Mouse (Mus musculus) urinary bladder, postnatal 10 days (tissue): ENCODE measurements around the gene Med13.
A peak's percentile ranks its signal among the peaks of the same experiment; 100 is the strongest.
"Not testable (repeated sequence)": the region's sequence is repeated elsewhere in the genome, so short reads cannot be mapped to it uniquely, and the experiment has no call there.

Experiments
- DNase-seq: peaks from one replicate; pipeline ENCODE4 v3.0.0; 2022; ENCODE audit warnings: low spot score

Gene Med13

GRCm38 (mm10) chr11:86380521-86381238, 23.3 kb upstream of the Med13 start:
- DNase-seq = no peak

- DNase-seq = no peak
Observed at GRCm38 (mm10) chr11:86378981-86379380, 21.6 kb upstream of the Med13 start.

GRCm38 (mm10) chr11:86377841-86378240, 20.4 kb upstream of the Med13 start:
- DNase-seq = no peak

DNA sequence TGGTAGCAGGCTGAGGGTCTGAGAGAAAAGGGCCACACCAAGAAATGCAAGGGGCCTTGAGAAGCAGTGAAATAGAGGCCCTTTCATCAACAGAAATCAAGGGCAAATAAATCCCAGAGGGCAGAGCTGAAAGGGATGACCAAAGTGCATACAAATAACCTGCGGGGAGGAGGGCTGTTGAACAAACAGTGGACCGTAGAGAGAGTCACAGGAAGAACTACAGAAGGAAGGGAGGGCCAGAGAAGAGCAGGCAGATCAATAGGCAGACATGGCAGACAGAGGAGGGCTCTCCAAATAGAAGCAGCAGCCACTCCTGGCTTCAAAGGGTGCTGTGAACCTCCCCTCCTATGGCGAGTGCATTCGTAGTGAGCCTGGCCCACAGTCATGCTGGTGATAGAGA, 19.3 kb upstream of the Med13 start:
- no peak for DNase-seq

GRCm38 (mm10) chr11:86375086-86375485, 17.7 kb upstream of the Med13 start:
- DNase-seq = no peak

DNA sequence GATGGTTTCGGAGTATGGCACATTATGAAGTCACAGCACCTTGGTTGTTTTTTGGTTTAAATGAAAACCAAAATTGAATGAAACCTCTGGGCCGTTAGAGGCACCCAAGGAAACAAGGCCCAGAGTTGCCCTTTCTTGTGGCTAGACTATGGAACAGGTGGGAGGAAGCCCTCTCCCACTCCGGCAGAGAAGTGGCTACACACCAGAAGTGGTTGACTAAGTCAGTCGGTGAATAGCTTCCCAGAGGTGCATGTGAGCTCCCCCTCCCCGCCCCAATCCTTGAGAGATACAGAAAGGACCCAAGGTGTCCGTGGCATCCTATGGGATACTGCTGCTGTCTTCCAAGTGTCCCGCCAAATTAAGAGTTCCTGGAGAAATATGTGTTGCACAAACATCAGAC, 13.9 kb upstream of the Med13 start:
- no peak for DNase-seq

- DNase-seq = no peak
Observed at GRCm38 (mm10) chr11:86369860-86370259, 12.5 kb upstream of the Med13 start.

DNA sequence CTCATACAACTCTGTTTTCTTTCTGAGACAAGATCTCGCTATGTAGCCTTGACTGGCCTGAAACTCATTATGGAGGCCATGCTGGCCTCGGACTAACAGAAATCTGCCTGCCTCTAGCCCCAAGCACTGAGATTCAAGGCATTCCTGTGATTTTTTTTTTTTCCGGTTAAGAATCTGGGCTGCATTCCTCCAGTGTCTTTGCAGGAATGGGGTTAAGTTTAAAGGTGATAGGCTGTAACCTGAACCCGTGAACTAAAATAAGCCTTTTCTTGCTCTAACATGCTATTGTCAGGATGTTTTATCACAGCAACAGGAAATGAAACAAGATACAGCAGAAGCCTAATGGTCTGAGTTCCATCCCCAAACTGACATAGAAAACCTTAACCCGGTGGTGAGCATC, 11.6 kb upstream of the Med13 start:
- no peak for DNase-seq

DNA sequence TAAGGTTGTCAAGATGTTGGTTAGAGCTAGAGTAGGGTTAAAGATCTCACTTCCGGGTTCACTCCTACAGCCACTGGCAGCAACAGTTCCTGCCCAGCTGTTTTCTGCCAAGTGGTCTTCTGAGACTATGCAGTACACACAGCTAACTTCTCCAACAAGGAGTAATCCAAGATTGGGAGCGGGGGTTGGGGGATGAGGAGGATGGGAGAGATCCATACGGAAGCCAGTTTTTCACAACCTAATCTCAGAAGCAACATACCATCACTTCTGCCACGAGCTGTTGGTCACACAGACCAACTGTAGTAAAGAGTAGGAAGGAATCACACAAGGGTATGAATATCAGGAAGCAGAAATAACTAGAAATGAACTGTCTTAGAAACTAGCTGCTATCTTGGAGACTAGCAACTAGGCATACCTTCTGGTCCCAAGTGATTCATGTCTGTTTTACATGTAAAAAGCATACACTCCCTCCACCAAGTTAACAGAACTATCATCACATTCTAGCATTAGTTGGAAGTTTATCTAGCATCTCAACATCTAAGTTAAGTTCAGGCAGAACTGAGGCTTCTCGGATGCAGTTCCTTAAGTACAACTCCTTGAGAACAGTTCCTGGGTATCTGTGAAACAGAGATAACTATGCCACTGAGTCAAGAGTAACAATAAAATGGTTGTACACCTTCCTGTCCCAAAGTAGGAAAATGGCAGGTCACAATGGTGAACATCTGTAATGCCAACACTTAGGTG, 7.5 kb upstream of the Med13 start:
- no peak for DNase-seq

DNA sequence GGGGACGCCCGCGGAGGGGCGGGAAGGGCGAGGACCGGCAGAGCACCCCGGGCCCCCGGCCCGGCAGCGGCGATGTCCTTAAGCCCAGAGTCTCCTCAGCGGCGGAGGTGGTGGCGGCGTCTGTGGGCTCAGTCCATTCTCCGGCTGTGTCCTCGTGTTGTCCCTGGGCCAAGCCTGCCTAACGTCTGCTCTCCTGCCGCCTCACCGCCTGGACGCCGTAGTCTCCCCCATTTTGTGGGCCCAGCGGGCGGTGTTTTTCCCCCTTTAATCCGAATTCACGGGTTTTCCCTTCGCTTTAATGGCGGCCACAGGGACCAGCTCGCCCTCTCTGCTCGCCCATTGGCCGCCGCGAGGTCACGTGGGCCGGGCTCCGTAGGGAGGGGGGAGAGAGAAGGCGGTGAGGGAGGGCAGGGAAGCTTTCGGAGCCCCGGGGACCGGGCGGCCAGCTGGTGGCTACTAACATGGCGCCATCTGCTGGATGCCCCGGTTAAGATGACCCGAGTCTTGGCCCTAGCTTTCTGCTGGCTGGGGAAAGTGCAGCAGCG, 654 bp upstream of the Med13 start:
- peak; percentile 97 for DNase-seq

DNA sequence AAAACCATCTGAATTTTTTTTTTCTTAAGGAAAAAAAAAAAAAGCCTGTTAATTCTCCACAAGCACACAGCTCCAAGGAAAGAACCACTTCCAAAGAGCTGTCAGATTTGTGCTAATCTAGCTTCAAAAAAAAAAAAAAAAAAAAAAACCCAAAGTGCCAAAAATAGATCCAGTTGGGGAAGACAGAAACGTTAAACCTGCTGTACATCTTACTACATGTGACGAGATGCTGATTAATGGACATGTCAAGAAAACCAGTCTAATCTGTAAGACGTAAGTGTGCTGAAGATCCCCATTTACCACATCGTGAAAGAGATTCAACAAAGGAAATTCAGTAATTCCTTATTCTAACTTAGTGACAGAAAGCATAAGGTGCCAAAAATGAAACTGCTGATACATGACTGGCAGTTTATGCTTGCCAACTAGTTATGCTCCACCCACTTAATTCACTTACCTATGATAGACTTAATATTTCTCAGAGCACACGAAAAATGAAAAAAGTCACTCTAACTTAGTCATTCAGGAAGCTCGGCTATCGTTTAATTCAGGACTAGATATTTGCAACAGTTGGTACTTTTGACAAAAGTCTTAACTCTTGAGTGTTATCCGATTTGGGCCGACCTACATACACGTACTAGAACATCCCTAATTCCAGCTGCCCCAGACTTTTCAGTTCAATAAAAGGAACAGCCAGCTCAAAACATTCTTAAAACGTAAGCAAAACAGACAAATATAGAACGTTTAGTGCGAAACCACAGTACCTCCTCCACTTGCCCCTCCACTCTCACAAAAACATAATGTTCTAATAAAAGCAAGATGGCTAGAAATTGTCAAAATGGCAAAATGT, 1.2 kb downstream of the Med13 start:
- no peak for DNase-seq

GRCm38 (mm10) chr11:86353586-86353985, 3.8 kb downstream of the Med13 start:
- no peak for DNase-seq

GRCm38 (mm10) chr11:86351766-86352315, 5.6 kb downstream of the Med13 start:
- DNase-seq = no peak

GRCm38 (mm10) chr11:86350636-86351138, 6.7 kb downstream of the Med13 start:
- no peak for DNase-seq

DNA sequence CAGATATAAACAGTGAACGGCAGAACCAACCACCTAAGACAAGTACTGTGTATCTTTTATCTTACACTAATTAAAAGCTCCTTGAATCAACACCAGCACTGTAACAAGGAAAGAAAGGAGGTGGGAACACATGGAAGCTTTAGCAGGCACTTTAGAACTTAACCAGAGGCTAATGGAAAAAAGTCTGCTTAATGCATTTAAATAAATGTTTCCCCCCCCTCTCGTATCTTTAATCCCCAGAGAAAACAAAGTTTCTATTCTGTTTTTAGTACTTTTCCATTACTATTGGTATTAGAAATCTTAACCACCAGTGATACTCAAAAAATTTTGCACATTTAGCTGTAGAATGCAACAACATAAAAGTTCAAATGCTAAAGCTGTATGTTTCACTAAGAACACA, 8.1 kb downstream of the Med13 start:
- no peak for DNase-seq

GRCm38 (mm10) chr11:86348872-86349271, 8.5 kb downstream of the Med13 start:
- no peak for DNase-seq

DNA sequence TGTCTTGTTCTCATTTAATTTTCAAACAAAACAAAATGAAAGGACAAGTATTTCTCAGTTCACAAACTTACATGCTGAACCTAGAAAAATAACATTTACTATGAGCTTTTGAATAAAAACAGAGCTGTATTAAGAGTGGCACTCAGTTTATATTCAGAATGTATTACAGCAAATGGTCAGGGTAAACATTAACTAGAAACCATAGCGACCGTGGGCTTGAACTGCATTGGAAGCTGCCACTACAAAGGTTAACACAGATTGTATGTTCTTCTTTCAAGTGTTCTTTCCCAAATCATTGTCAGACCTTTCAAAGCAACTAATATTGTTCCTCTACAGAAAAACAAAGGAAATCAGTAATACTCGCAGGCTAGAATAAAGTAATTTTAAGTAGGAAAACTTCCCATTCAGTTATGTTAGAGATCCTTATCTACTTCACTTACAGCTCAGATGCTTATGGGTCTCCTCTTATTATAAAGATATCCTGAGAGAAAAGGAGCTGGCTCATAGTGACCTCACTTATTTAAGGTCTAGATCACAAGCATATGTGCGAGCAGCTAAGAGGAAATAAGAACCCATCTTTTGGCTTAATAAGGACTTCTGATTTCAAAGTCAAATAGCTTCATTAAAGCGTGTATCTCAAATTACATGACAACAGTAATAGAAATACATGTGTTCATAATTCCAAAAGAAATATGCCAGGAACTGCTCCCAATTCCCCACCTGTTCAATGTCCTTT, 9.8 kb downstream of the Med13 start:
- DNase-seq = no peak

- DNase-seq = no peak
Observed at GRCm38 (mm10) chr11:86346525-86346924, 10.9 kb downstream of the Med13 start.

GRCm38 (mm10) chr11:86344940-86345339, 12.5 kb downstream of the Med13 start:
- DNase-seq = not testable (repeated sequence)

DNA sequence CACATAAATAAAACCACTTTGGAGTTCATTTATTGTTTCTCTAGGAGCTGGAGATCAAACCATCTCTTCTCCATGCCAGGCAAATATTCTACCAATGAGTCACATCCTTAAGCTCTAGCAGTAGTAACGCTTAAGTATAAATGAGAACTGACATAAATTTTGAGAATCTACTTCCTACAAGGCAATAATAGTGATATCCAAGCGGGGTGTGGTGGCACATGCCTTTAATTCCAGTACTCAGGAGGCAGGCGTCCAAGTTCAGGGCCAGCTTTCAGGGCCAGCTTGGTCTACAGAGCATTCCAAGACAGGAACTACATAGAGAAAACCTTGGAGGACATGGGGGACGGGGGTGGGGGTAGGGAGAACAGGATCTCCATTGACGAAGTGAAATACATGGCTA, 33.2 kb downstream of the Med13 start:
- no peak for DNase-seq

- DNase-seq = not testable (repeated sequence)
Observed at GRCm38 (mm10) chr11:86314992-86315391, 42.4 kb downstream of the Med13 start.
